Comparison of ENCODE assay signal across 14 mouse cellular contexts in genomic region chr12:49377281-49377970, GRCm38 (mm10). TPM values are rescaled to one million over a fixed set of nuclear protein-coding genes. Genes with fewer than 3 reads are reported as not detected.
DNase-seq lines count a peak whose midpoint lies in the region; ATAC-seq lines count a peak whose summit lies in the region.
"Had no signal": no experiment of that assay in that cellular context is flagged by ENCODE, and none has a peak within 500 bp of the region (broad histone marks: within the 10 kb centered on the region; RNA-seq: fewer than 3 reads in every experiment).

No protein-coding gene starts in this region.

- no peaks in the 10 kb centered on the region for H3K9me3 ChIP-seq in forebrain, embryonic 13.5 days (replicated peaks)
- H3K9me3 ChIP-seq: lung, embryonic 15.5 days had no signal

- DNase-seq in right cerebral cortex, adult 2 months (ENCODE audit: low spot score in 2 of 2), result peak; percentile 67 to 73
- no peak for DNase-seq in right cerebral cortex, postnatal 36 days (ENCODE audit: low spot score in 2 of 2)
- peak; percentile 59 to 66 for DNase-seq in left cerebral cortex, postnatal 10 days (ENCODE audit: extremely low spot score in 1 of 2, low spot score in 2 of 2)
- DNase-seq in right cerebral cortex, postnatal 4 days, result peak; percentile 72
- DNase-seq in thymus, postnatal 4 days, result no peak
- DNase-seq in gastrocnemius, adult 8-10 months (ENCODE audit: low spot score in 2 of 2), result no peak
- DNase-seq in ovary, postnatal 10 days (ENCODE audit: low spot score), result no peak
- DNase-seq: adrenal gland, adult 2 months; cerebellum, adult 2 months; heart, adult 11 months had no signal

- no peaks in the 10 kb centered on the region for H3K36me3 ChIP-seq in forebrain, embryonic 13.5 days (ENCODE audit: poor library complexity, severe bottlenecking)
- H3K36me3 ChIP-seq: lung, embryonic 15.5 days had no signal

- peak overlapping the region; percentile 85 for H3K4me3 ChIP-seq in forebrain, embryonic 13.5 days
- H3K4me3 ChIP-seq: lung, embryonic 15.5 days; myocyte had no signal

- intact Hi-C loops in left cerebral cortex, postnatal 10 days (cut with DNase I), result loop anchor here (2.0 kb wide), 2 partner anchors 19 to 813 kb away; no protein-coding TSS in a partner anchor

- peak; percentile 48 for ATAC-seq in forebrain, embryonic 13.5 days

- H3K4me2 ChIP-seq in forebrain, embryonic 13.5 days, result peak overlapping the region; percentile 75
- H3K4me2 ChIP-seq: lung, embryonic 15.5 days had no signal

- peaks cover 50% of the 10 kb centered on the region for H3K4me1 ChIP-seq in forebrain, embryonic 13.5 days
- H3K4me1 ChIP-seq: lung, embryonic 15.5 days had no signal

- peak overlapping the region; percentile 100 for H3K9ac ChIP-seq in forebrain, embryonic 13.5 days
- H3K9ac ChIP-seq: lung, embryonic 15.5 days had no signal

- H3K27me3 ChIP-seq in forebrain, embryonic 13.5 days, result peaks cover 5% of the 10 kb centered on the region; the same call in 1 of the 2 replicates

- under 1% methylated on average over 15 of the region's 15 CpGs for WGBS in forebrain, embryonic 13.5 days

- peak overlapping the region; percentile 100 for H3K27ac ChIP-seq in forebrain, embryonic 13.5 days
- H3K27ac ChIP-seq: lung, embryonic 15.5 days had no signal

RNA-seq across cellular contexts. Expression of gene Foxg1, which starts 5.0 kb away (rescaled TPM):
- 76.5 and 98.6 TPM in 2 replicates for polyA plus RNA-seq in forebrain, embryonic 13.5 days (2015; fragmentation: Nextera tagmentation; extraction: Ambion mirVana)
- total RNA-seq in left cerebral cortex, postnatal 10 days (2021), result 100 to 1,000 TPM; 125 to 130 TPM
- total RNA-seq in gastrocnemius, adult 8-10 months (2022), result not detected
- total RNA-seq: adrenal gland, adult 2 months had no signal
- polyA plus RNA-seq: adrenal gland, adult 2 months; cerebellum, adult 2 months; myocyte had no signal

RNA-seq across cellular contexts. Expression of gene Gm43517, which starts 7.5 kb away (rescaled TPM):
- 1.9 and 2.4 TPM in 2 replicates for polyA plus RNA-seq in forebrain, embryonic 13.5 days (2015; fragmentation: Nextera tagmentation; extraction: Ambion mirVana)
- 1 to 10 TPM; 8.9 to 9.2 TPM for total RNA-seq in left cerebral cortex, postnatal 10 days (2021)
- not detected for total RNA-seq in gastrocnemius, adult 8-10 months (2022)
- total RNA-seq: adrenal gland, adult 2 months; ES-E14 had no signal
- polyA plus RNA-seq: adrenal gland, adult 2 months; cerebellum, adult 2 months; lung, embryonic 15.5 days; myocyte had no signal

Comparison
In these comparisons a context has a peak if more than half of its experiments do, and no peak if none do; other contexts are left out.
1. DNase-seq: peak in right cerebral cortex, adult 2 months (2 of 2), left cerebral cortex, postnatal 10 days (2 of 2) and right cerebral cortex, postnatal 4 days (single experiment); none in right cerebral cortex, postnatal 36 days (0 of 2), thymus, postnatal 4 days (single experiment), gastrocnemius, adult 8-10 months (0 of 2) and ovary, postnatal 10 days (single experiment).
2. RNA of gene Foxg1, which starts 5.0 kb away (total RNA-seq): 125 to 130 TPM in left cerebral cortex, postnatal 10 days; not detected in gastrocnemius, adult 8-10 months; every median in the first group is over 100 times any median in the second.
3. RNA of gene Gm43517, which starts 7.5 kb away (total RNA-seq): 8.9 to 9.2 TPM in left cerebral cortex, postnatal 10 days; not detected in gastrocnemius, adult 8-10 months; every median in the first group is over 4 times any median in the second.